Mouse (Mus musculus) embryonic fibroblast, embryonic 13.5 days (primary cell): ENCODE results near the gene Thap3. TPM values are rescaled to one million over a fixed set of nuclear protein-coding genes. Genes with fewer than 3 reads are reported as not detected.

Experiments used
- H3K27ac ChIP-seq: 2 replicates; pipeline ENCODE4 v1.5.1; 2012; ENCODE audit warnings: low read length, control low read depth, inconsistent platforms; ENCODE audit not compliant: insufficient read depth
- H3K4me1 ChIP-seq: 2 replicates; pipeline ENCODE4 v1.6.1; 2011; ENCODE audit warnings: low read length; ENCODE audit not compliant: control insufficient read depth, insufficient read depth
- H3K4me3 ChIP-seq: 2 replicates; pipeline ENCODE4 v1.5.1; 2011; ENCODE audit warnings: mild to moderate bottlenecking, control low read depth, low read length; ENCODE audit not compliant: insufficient read depth
- CTCF ChIP-seq: IDR thresholded peaks from 2 replicates; pipeline ENCODE4 v1.5.1; 2011; ENCODE audit warnings: mild to moderate bottlenecking, control low read depth, low read length, moderate library complexity, borderline replicate concordance; ENCODE audit not compliant: insufficient read depth
- POLR2A ChIP-seq: IDR thresholded peaks from 2 replicates; pipeline ENCODE4 v1.6.1; 2011; ENCODE audit warnings: low read depth, mild to moderate bottlenecking, control low read depth, low read length, moderate library complexity
- polyA plus RNA-seq: library from polyadenylated mRNA; stranded (reverse); fragments of >200 nt; gene quantifications from 2 replicates; pipeline ENCODE4 v1.2.4, GENCODE M21; 2011; ENCODE audit warnings: low read depth; ENCODE audit not compliant: missing spikeins, insufficient read length

Gene Thap3
- polyA plus RNA-seq, 1 experiment: 10.8 TPM

DNA sequence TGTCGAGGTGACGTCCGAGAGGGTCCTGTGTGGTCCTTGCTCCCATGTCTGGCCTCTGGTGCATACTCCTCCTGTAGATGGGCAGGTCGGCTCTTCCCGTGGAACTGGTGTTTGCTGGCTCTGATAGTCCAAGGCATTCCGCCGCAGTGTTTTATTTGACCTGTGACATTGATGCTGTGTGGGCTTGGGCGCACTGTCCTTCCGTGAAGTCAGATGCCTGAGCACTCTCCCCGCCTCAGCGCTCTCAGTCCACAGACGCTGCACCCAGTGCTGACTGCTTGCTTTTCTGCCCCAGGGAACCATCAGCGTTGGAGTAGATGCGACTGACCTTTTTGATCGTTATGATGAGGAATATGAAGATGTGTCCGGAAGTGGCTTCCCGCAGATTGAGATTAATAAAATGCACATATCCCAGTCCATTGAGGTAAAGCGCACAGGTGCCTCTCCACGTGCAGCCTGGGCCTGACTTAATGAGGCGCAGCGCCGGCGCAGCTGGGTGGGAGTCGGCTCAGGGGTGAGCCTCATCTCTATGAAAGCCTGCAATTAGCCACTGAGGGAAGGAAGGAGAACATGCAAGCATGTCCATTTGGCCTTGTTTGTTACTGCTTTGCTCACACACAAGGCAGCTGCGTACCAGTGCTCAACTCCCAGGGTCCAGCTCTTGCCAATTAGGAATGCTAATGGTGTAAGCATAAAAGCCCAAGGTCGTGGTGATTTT, 20.4 kb downstream of the Thap3 start:
- H3K4me3 ChIP-seq: no peak overlapping the region
- H3K27ac ChIP-seq: no peak overlapping the region
- no peaks in the 10 kb centered on the region for H3K4me1 ChIP-seq
- TF ChIP-seq POLR2A (no peak), CTCF (no peak)

- no peak overlapping the region for H3K4me3 ChIP-seq
- H3K27ac ChIP-seq: no peak overlapping the region
- H3K4me1 ChIP-seq: no peaks in the 10 kb centered on the region
- TF ChIP-seq POLR2A: no peak
- TF ChIP-seq CTCF: no peak
Observed at GRCm38 (mm10) chr4:151962817-151963216, 26.0 kb downstream of the Thap3 start.

GRCm38 (mm10) chr4:151960513-151960854, 28.3 kb downstream of the Thap3 start:
- H3K4me3 ChIP-seq: no peak overlapping the region
- H3K27ac ChIP-seq: no peak overlapping the region
- no peak for TF ChIP-seq POLR2A
- TF ChIP-seq CTCF: no peak
- no peaks in the 10 kb centered on the region for H3K4me1 ChIP-seq

- TF ChIP-seq POLR2A (no peak), CTCF (no peak)
- Histone ChIP-seq H3K4me3 (no peak overlapping the region), H3K27ac (no peak overlapping the region), H3K4me1 (no peaks in the 10 kb centered on the region)
Observed at GRCm38 (mm10) chr4:151959849-151960512, 28.8 kb downstream of the Thap3 start.

DNA sequence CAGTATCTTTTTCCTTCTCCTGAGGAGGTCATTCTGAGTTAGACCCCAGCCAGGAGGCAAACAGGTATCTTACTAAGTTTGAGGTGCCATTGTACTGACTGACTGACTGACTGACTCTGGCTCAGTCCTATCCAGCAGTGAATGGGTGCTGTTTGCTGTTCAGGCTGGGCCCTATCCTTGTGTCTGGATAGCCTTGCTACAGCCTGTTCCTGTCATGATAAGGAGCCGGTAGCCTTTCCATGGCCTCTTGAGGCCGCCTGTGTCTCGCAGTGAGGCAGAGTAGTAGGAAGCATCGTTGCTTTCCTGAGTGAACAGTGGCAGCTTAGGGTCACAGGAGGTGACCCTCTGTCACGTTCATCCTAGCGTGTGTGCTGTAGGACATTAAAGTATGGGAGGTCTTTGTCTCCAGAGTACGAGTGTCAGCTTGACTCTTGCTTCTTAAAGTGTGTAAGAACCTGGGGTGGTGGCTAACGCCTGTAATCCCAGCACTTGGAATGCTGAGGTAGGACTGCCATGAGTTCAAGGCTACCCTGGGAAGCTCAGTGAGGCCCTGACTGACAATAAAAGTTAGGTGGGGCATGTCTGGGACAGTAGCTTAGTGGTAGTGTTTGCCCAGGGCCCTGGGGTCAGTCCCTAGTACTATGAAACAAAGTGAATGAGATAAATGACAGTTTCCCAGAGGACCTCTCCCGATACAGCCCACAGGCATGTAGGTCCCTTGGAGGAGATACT, 31.0 kb downstream of the Thap3 start:
- no peak for TF ChIP-seq POLR2A
- TF ChIP-seq CTCF: no peak
- Histone ChIP-seq H3K4me1 (no peaks in the 10 kb centered on the region), H3K4me3 (no peak overlapping the region), H3K27ac (no peak overlapping the region)

DNA sequence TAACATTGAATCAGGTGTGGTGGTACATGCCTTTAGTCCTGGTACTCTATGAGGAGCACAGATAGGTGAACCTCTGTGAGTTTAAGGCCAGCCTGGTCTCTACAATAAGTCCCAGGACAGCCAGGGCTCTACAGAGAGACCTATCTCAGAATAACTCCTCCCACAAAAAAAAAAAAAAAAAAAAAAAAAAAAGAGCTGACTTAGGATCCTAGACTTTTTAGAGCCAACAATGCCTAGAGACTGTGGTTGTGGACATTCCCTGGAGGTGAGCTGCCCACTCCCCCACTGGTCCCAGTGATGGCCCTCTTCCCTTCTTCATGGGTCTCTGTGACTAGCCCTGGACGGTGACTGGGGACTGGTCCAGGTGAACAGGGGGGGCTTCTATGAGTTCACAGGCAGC, 33.0 kb downstream of the Thap3 start:
- TF ChIP-seq POLR2A (no peak), CTCF (no peak)
- Histone ChIP-seq H3K27ac (no peak overlapping the region), H3K4me3 (no peak overlapping the region)

DNA sequence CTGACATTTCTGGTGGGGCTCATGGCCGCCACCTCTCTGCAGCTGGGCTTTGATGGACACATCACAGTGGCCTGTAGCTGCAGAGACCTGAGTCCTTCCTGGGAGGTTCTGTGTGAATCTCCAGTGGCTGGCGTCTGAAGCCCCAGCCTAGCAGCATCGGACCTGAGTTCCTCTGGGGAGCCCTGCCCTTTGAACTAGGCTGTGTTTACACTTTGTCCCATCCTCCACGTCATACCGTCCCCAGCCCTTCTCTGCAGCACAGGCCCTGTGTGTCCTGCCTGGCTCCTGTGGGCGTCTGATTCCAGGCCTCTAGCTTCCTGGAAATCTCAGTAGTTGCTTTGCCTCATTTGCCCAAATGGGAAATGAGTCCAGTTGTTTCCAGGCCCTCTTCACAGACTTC, 35.6 kb downstream of the Thap3 start:
- Histone ChIP-seq H3K4me3 (no peak overlapping the region), H3K27ac (no peak overlapping the region), H3K4me1 (no peaks in the 10 kb centered on the region)
- TF ChIP-seq CTCF (no peak), POLR2A (no peak)

More for the DNA sequence above, 33.0 kb downstream of the Thap3 start:
- H3K4me1 ChIP-seq: no peaks in the 10 kb centered on the region

- H3K4me1 ChIP-seq: no peaks in the 10 kb centered on the region
- no peak for TF ChIP-seq CTCF
- TF ChIP-seq POLR2A: no peak
- no peak overlapping the region for H3K4me3 ChIP-seq
- H3K27ac ChIP-seq: no peak overlapping the region
Observed at GRCm38 (mm10) chr4:151948497-151949471, 40.0 kb downstream of the Thap3 start.

DNA sequence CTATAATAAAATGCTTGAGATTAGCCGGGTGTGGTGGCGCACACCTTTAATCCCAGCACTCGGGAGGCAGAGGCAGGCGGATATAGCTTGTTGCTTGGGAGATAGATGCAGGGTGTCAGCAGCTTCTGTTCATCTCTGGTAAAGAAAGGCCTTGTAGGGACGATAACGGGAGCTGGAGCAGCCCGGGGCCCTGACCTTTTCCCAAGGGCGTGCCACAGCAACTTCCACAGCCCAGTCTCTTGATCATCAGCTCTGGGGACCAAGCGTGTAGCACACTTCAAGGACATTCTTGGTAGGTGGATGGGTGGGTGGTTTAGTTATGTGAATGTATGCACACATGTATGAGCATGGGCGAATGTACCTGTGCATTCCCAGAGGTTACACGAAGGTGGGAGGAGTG, 42.6 kb downstream of the Thap3 start:
- no peak overlapping the region for H3K27ac ChIP-seq
- TF ChIP-seq POLR2A (no peak), CTCF (no peak)
- no peak overlapping the region for H3K4me3 ChIP-seq
- H3K4me1 ChIP-seq: no peaks in the 10 kb centered on the region
